Mouse (Mus musculus) megakaryocyte, embryonic 14.5 days (primary cell): Measurements from ENCODE around the gene Coa7.

Source experiments
- FLI1 ChIP-seq: IDR thresholded peaks from 2 replicates; pipeline ENCODE4 v1.6.1; 2012; ENCODE audit warnings: low read length, inconsistent platforms, mixed read lengths
- GATA1 ChIP-seq: IDR thresholded peaks from 3 replicates; pipeline ENCODE4 v1.6.1; 2012; ENCODE audit warnings: mixed read lengths, low read length, inconsistent platforms, borderline replicate concordance

GRCm38 (mm10) chr4:108335413-108335812 lies 7.5 kb downstream of the Coa7 start:
- TF ChIP-seq GATA1 (no peak), FLI1 (no peak)
